ENCODE assay signal across 8 mouse cellular contexts in the genomic region with DNA sequence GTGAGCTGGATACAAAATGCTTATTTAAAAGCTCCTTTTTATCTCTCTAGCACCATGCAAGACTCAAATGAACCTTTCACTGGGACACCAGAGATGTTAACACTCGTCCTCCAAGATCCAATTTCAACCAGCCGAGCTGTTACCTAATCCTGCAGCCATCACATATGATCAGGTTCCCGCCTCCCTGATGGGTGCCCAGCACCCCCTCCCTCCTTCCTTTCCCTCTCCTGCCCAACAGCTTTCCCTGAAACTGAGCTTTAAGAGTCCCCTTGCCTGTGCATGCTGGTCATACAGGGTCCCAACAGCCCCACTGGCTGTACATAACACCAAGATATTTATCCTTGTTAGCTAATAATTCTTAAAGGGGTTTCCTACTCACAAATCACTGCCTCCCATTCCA.
DNase-seq lines count a peak whose midpoint lies in the region; ATAC-seq and TF ChIP-seq lines count a peak whose summit lies in the region.

No protein-coding gene starts in this region.

- no peak overlapping the region for H3K4me3 ChIP-seq in kidney, embryonic 15.5 days (replicated peaks)
- H3K4me3 ChIP-seq in forebrain, embryonic 13.5 days: no peak overlapping the region
- no peak overlapping the region for H3K4me3 ChIP-seq in midbrain, embryonic 13.5 days (replicated peaks)

- H3K27me3 ChIP-seq in kidney, embryonic 15.5 days: no peaks in the 10 kb centered on the region
- H3K27me3 ChIP-seq in forebrain, embryonic 13.5 days: no peaks in the 10 kb centered on the region
- H3K27me3 ChIP-seq in midbrain, embryonic 13.5 days: no peaks in the 10 kb centered on the region

- H3K36me3 ChIP-seq in kidney, embryonic 15.5 days: peaks cover 12% of the 10 kb centered on the region
- H3K36me3 ChIP-seq in forebrain, embryonic 13.5 days (ENCODE audit: poor library complexity, severe bottlenecking): peaks cover 13% of the 10 kb centered on the region
- H3K36me3 ChIP-seq in midbrain, embryonic 13.5 days: peaks cover 10% of the 10 kb centered on the region

- no peak for DNase-seq in kidney, postnatal 14 days
- DNase-seq in brain, embryonic 14.5 days (ENCODE audit: low read depth): peak; percentile 42
- DNase-seq in natural killer cell, adult 2 months (ENCODE audit: low spot score in 2 of 2): no peak
- no peak for DNase-seq in urinary bladder, postnatal 25 days (ENCODE audit: low spot score)
- no peak for DNase-seq in lung, postnatal 36 days

- H3K4me2 ChIP-seq in kidney, embryonic 15.5 days: no peak overlapping the region
- H3K4me2 ChIP-seq in forebrain, embryonic 13.5 days: peak overlapping the region; percentile 24; the same call in 1 of the 2 replicates
- peak overlapping the region; percentile 13; the same call in 1 of the 2 replicates for H3K4me2 ChIP-seq in midbrain, embryonic 13.5 days (replicated peaks)

- no peaks in the 10 kb centered on the region for H3K9me3 ChIP-seq in kidney, embryonic 15.5 days (replicated peaks)
- H3K9me3 ChIP-seq in forebrain, embryonic 13.5 days (replicated peaks): no peaks in the 10 kb centered on the region
- H3K9me3 ChIP-seq in midbrain, embryonic 13.5 days: no peaks in the 10 kb centered on the region

- H3K4me1 ChIP-seq in kidney, embryonic 15.5 days: peaks cover 48% of the 10 kb centered on the region
- peaks cover 51% of the 10 kb centered on the region for H3K4me1 ChIP-seq in forebrain, embryonic 13.5 days
- H3K4me1 ChIP-seq in midbrain, embryonic 13.5 days (replicated peaks): peaks cover 57% of the 10 kb centered on the region

- H3K27ac ChIP-seq in kidney, embryonic 15.5 days: peak overlapping the region; percentile 34
- H3K27ac ChIP-seq in forebrain, embryonic 13.5 days: peak overlapping the region; percentile 17; the same call in 1 of the 2 replicates
- H3K27ac ChIP-seq in midbrain, embryonic 13.5 days: peak overlapping the region; percentile 54

- H3K9ac ChIP-seq in kidney, embryonic 15.5 days: no peak overlapping the region
- H3K9ac ChIP-seq in forebrain, embryonic 13.5 days: no peak overlapping the region
- H3K9ac ChIP-seq in midbrain, embryonic 13.5 days (replicated peaks): peak overlapping the region; percentile 45; the same call in 1 of the 2 replicates

- no peak for TF ChIP-seq POLR2A in brain, embryonic 14.5 days (IDR thresholded peaks at IDR 0.05; ENCODE audit: borderline replicate concordance, extremely low read depth, insufficient read depth, insufficient read length, poor library complexity, severe bottlenecking)

- 26% methylated on average over 3 of the region's 3 CpGs for WGBS in kidney, embryonic 15.5 days
- WGBS in forebrain, embryonic 13.5 days: 5% methylated on average over 3 of the region's 3 CpGs
- WGBS in midbrain, embryonic 13.5 days: 8% methylated on average over 3 of the region's 3 CpGs

- no peak for TF ChIP-seq CTCF in brain, embryonic 14.5 days (IDR thresholded peaks at IDR 0.05; ENCODE audit: borderline replicate concordance, extremely low read depth, insufficient read depth, insufficient read length)

- peak; percentile 68 for ATAC-seq in kidney, embryonic 15.5 days (replicated peaks; ENCODE audit: low FRiP score)
- ATAC-seq in forebrain, embryonic 13.5 days: peak; percentile 9; the same call in 1 of the 2 replicates
- peak; percentile 21 for ATAC-seq in midbrain, embryonic 13.5 days

Comparison
In these comparisons a context has a peak if more than half of its experiments do, and no peak if none do; other contexts are left out.
1. ATAC-seq: peak in every context shown above with its lines; median percentile 68 in kidney, embryonic 15.5 days; 21 in midbrain, embryonic 13.5 days; 9 in forebrain, embryonic 13.5 days.